Mouse (Mus musculus): ENCODE data around the gene Ppm1n.

Ppm1n gene

DNA sequence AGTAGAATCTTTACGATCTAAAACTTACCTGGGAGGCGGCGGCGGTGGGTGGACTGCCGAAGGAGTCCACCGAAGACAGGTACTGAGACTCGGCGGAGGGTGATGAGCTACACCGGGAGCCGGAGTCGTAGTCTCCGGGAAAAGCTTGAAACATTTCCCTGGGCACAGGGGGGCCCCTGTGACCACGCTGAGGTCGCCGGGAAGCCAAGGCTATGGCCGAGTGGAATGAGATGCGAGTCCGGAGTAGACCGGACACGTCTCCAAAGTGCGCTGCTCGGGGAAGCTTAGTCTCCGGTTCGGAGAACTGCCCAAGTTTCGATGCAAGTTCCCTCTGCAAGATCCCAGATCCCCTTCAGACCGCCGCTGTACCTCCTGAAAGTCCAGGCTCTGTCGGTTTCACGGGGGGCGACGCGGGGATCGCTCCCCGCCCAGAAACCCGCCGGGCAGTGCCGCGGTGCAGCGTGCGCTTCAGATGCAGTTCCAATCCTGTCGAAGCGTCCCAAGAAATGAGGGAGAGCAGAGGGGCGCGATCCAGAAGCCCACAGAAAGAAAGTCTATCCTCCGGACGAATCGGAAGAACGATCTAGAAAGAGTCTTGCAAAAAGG lies 29.5 kb upstream of the Ppm1n start:
- in situ Hi-C loops (cut with MboI; ENCODE audit: low pct_unique_long_range_greater_than_20kb in 1 of 2, low sequenced_read_pairs in 2 of 2, unreplicated experiment in 1 of 2), result no loop called here

DNA sequence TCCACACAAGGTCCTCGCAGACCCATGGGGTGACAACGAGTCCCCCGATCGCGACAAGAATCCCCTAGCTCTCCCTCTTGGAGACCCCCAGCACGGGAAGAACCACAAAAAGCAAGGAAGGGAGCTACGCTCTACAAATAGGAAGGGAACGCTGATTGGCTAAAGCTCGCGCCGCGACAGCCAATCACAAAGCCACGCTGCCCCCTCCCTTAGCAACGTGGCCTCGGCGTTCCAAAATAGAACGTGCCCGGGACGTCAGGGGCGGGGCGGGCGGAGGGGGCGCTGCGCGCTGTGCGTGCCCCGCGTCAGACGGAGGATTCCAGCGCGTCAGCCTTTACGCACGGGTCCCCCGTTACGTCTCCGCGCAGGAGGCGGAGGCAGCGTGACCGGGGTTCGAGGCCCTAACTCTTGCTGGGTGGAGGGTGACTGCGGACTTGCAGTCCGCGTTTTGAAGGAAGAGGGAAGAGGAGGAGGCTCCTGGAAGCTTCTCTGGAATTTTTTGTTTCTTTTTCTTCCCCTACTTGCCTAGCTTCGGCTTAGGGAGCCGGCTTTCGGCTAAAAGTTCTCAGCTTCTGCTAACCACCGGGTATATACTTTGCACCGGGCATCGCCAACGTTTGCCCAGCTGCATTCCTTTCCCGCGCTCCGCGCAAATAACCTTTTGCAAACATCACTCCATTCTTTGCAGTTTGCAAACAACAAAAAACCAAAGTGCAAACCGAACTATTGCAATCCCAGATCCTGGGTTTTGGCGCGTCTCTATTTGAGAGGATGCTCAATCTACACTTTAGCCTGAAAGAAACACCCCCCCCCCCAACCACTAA lies 28.8 kb upstream of the Ppm1n start:
- in situ Hi-C loops (cut with MboI; ENCODE audit: low pct_unique_long_range_greater_than_20kb in 1 of 2, low sequenced_read_pairs in 2 of 2, unreplicated experiment in 1 of 2), result no loop called here

- in situ Hi-C loops (cut with MboI; ENCODE audit: low pct_unique_long_range_greater_than_20kb in 1 of 2, low sequenced_read_pairs in 2 of 2, unreplicated experiment in 1 of 2), result no loop called here
Measured at GRCm38 (mm10) chr7:19307739-19308453, 28.0 kb upstream of the Ppm1n start.

DNA sequence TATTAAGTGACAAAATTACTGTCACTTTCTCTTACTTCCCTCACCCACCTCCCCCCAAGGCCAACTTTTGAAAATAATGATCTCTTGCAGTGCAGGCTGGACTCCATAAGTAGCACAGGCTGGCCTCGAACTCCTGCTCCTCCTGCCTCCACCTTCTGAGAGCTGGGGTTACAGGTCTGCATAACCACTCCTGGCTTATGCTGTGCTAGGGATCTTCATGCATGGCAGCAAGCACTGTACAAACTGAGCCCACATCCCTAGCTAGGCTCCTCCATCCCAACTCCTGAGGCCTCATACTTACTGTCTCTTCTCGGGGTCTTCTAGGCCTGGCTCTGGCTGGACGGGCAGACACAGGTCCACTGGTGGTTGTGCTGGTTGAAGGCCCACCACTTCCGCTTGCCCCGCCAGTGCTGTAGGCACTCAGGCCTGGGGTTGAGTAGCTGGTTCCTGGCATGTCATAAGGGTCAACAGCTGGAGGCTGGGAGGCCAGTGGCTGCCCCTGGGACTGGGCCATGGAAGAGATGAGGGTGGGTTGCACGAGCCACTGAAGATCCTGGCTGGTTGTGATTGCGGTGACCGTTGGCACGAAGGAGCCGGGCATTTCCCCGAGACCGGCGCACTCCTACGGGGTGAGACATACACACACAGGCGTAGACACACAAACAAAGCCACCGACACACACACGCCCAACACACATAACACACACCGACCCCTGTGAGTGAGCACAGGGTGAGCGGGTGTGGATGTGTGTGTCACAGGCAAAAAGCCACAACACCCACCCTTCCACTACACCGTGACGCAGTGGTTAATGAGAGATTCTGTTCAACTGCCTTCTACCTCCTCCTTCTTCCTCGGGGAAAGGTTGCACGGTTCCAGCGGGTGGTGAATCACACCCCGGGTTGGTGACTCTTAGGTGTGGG lies 27.2 kb upstream of the Ppm1n start:
- in situ Hi-C loops (cut with MboI; ENCODE audit: low pct_unique_long_range_greater_than_20kb in 1 of 2, low sequenced_read_pairs in 2 of 2, unreplicated experiment in 1 of 2), result no loop called here

GRCm38 (mm10) chr7:19305796-19306765 lies 26.2 kb upstream of the Ppm1n start:
- in situ Hi-C loops (cut with MboI; ENCODE audit: low pct_unique_long_range_greater_than_20kb in 1 of 2, low sequenced_read_pairs in 2 of 2, unreplicated experiment in 1 of 2), result no loop called here

DNA sequence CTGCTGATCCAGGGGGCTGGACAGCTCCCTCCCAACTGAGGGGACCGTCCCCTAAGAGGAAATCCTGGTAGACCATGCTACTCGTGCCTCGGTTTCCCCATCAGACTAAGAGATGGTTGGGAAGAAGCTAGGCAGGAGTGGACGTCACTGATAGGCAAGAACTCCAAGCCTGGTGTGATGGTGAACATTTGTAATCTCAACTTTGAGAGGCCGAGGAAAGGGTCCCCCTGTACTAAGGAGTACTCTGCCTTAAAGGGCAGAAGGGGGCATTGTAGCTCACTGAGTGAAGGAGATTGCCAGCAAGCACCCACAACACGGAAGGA lies 25.5 kb upstream of the Ppm1n start:
- in situ Hi-C loops (cut with MboI; ENCODE audit: low pct_unique_long_range_greater_than_20kb in 1 of 2, low sequenced_read_pairs in 2 of 2, unreplicated experiment in 1 of 2), result no loop called here

DNA sequence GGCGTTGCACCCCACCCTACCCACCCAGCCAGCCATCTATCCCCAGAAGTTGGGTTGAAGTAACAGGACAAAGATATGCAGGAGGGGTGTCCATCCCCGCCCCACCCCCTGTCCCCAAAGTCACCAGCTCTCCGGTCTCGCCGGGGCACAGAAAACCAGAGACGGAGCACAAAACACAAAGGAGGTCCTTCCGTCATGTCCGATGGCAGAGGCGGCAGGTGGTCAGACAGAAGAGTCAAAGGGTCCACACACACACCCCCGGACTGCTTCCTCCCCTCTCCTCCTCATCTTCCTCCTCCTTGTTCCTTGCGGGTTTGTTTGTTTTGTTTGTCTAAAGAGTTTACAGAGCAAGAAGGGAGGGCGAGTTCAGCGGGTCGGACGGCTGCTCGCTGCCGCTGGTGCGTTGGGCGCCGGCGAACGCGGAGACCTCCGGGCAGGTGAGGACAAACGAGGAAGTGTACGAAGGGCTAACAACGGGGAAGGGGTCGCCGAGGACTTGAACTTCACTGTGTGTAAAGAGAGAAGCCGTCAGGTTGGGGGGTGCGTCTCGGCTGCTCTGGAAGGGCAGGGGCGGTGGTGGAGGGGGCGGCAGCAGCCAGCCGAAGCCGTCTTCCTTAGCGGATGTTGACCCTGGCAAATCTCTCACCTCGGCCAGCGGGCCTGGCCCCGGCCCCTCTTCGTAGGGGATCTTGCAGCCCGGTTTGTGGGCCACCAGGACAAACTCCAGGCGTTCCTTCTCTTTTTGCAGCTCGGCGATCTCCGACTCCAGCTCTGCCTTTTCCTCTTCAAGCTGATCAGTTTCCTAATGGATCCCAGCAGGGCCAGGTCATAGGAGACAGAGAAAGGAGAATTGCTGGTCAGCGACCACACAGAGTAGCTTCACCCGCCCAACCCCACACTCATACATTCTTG lies 24.9 kb upstream of the Ppm1n start:
- in situ Hi-C loops (cut with MboI; ENCODE audit: low pct_unique_long_range_greater_than_20kb in 1 of 2, low sequenced_read_pairs in 2 of 2, unreplicated experiment in 1 of 2), result no loop called here

GRCm38 (mm10) chr7:19303770-19304169 lies 23.9 kb upstream of the Ppm1n start:
- in situ Hi-C loops (cut with MboI; ENCODE audit: low pct_unique_long_range_greater_than_20kb in 1 of 2, low sequenced_read_pairs in 2 of 2, unreplicated experiment in 1 of 2), result no loop called here

DNA sequence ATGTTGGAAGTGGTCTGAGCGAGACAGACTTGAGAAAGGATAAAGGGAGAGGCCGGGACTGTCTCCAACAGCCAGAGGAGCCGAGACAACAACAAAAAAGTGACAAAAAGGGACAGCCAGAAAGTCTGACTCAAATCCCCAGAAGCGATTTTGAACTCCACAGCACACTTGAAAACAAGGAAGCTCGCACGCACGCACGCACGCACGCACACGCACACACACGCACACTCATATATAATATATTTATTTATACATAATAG lies 23.1 kb upstream of the Ppm1n start:
- in situ Hi-C loops (cut with MboI; ENCODE audit: low pct_unique_long_range_greater_than_20kb in 1 of 2, low sequenced_read_pairs in 2 of 2, unreplicated experiment in 1 of 2), result no loop called here

- in situ Hi-C loops (cut with MboI; ENCODE audit: low pct_unique_long_range_greater_than_20kb in 1 of 2, low sequenced_read_pairs in 2 of 2, unreplicated experiment in 1 of 2), result no loop called here
Measured at GRCm38 (mm10) chr7:19302264-19303045, 22.6 kb upstream of the Ppm1n start.

GRCm38 (mm10) chr7:19301461-19302263 lies 21.8 kb upstream of the Ppm1n start:
- in situ Hi-C loops (cut with MboI; ENCODE audit: low pct_unique_long_range_greater_than_20kb in 1 of 2, low sequenced_read_pairs in 2 of 2, unreplicated experiment in 1 of 2), result no loop called here

DNA sequence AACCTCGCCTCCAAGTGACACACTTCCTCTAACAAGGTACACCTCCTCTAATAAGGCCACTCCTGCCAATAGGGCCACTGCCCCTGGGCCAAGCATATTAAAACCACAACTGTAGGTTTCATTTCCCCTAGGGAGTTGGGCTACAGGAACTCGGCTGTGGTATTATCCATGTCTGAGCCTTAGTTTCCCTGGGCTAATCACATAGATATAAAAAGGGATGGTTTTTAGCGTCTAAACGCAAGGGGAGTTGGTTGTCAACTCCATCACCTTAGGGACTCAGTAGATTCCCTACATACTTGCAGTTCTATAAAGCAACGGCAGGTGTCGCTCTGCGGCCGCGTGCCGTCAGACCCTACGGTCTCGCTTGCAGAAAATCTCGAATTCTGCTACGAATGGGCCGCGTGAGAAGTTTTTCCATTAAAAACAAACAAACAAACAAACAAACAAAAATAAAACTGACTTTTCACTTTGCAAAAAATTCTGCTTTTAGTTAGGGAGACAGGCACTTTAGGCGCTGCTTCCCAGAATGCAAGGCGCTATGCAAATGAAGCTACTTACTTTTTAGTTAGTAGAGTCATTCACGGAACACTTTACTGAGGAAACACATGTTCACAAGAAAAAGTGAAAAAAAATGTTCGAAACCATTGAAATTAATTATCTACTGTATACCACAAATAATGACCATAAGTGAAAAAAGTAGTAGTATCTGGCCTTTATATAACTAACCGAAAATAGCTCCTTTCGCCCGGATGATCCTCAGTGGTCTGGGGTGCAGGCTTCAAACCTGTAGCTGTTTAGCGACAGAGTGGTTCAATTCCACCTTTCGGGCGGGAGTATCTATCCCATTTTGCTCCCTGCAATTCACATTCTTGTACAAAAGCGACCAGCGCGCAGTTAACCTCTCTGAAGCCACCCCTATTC lies 20.9 kb upstream of the Ppm1n start:
- in situ Hi-C loops (cut with MboI; ENCODE audit: low pct_unique_long_range_greater_than_20kb in 1 of 2, low sequenced_read_pairs in 2 of 2, unreplicated experiment in 1 of 2), result no loop called here

- in situ Hi-C loops (cut with MboI; ENCODE audit: low pct_unique_long_range_greater_than_20kb in 1 of 2, low sequenced_read_pairs in 2 of 2, unreplicated experiment in 1 of 2), result no loop called here
Measured at GRCm38 (mm10) chr7:19299194-19299593, 19.3 kb upstream of the Ppm1n start.

DNA sequence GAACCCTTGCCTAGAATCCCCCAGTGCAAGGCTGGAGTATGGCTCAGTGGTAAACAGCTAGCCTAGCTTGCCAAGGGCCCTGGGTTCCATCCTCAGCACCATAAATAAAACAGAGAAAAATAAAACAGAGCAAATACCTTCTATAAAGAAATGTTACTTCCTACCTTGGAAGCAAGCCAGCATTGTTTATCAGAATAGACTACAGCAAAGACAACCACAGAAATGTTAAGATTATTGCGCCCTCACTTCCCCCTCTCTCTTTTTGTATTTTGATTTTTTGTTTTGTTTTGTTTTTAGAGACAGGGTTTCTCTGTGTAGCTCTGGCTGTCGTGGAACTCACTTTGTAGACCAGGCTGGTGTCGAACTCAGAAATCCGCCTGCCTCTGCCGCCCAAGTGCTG lies 17.9 kb upstream of the Ppm1n start:
- in situ Hi-C loops (cut with MboI; ENCODE audit: low pct_unique_long_range_greater_than_20kb in 1 of 2, low sequenced_read_pairs in 2 of 2, unreplicated experiment in 1 of 2), result no loop called here

DNA sequence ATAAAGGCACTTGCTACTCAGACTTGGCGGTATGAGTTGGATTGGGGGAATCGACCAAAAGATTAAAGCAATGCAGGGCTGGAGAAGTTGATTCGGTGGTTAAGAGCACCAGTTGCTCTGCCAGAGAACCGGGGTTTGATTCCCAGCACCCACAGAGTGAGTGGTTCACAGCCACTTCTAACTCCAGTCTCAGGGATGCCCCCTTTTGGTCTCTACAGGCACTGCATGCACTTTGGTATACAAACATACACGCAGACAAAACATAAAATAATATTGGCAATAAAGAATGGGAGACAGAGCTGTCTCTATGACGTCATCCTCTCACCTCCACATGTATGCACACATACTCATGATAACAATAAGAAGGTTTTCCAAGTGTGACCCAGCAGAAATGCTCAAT lies 17.2 kb upstream of the Ppm1n start:
- in situ Hi-C loops (cut with MboI; ENCODE audit: low pct_unique_long_range_greater_than_20kb in 1 of 2, low sequenced_read_pairs in 2 of 2, unreplicated experiment in 1 of 2), result no loop called here
